Mouse (Mus musculus): ENCODE measurements at regions not wholly inside any gene's neighbourhood (a gene's known extent, or its start where the extent isn't known, plus 50 kb on each side); places are given as distances from the start of the nearest gene placed in this dataset.

- TF ChIP-seq CTCF (IDR thresholded peaks at IDR 0.05) (no peak), EP300 (IDR thresholded peaks at IDR 0.05; ENCODE audit: insufficient read depth, low read depth, low read length) (no peak)
These were observed 452.6 kb upstream of the Nrsn1 start for GRCm38 (mm10) chr13:25722595-25723525.
